Mouse (Mus musculus) C2C12 (cell line): Measurements from ENCODE around the gene Arid4a.

ENCODE experiments used
- CEBPB ChIP-seq: IDR thresholded peaks from one replicate; pipeline ENCODE4 v1.6.1; 2011; ENCODE audit warnings: low read depth, mild to moderate bottlenecking, control low read depth, moderate library complexity
- CTCF ChIP-seq: IDR thresholded peaks from one replicate; pipeline ENCODE4 v1.5.1; 2011; ENCODE audit not compliant: control insufficient read depth, insufficient read depth, insufficient read length
- FOSL1 ChIP-seq: IDR thresholded peaks from one replicate; pipeline ENCODE4 v1.8.0; 2011; ENCODE audit warnings: mild to moderate bottlenecking, low read length; ENCODE audit not compliant: poor library complexity, insufficient read depth, severe bottlenecking
- MAX ChIP-seq: IDR thresholded peaks from one replicate; pipeline ENCODE4 v1.6.1; 2011; ENCODE audit warnings: mild to moderate bottlenecking, control low read depth
- MYOD1 ChIP-seq: IDR thresholded peaks from one replicate; pipeline ENCODE4 v1.6.1; 2011; ENCODE audit warnings: low read depth; ENCODE audit not compliant: control insufficient read depth, insufficient read length
- MYOG ChIP-seq: IDR thresholded peaks from one replicate; pipeline ENCODE4 v1.6.1; 2011; ENCODE audit not compliant: control insufficient read depth, insufficient read length; ENCODE audit errors: extremely low read depth
- USF1 ChIP-seq: IDR thresholded peaks from one replicate; pipeline ENCODE4 v1.6.1; 2011; ENCODE audit warnings: low read depth, mild to moderate bottlenecking, control low read depth, moderate library complexity

DNA sequence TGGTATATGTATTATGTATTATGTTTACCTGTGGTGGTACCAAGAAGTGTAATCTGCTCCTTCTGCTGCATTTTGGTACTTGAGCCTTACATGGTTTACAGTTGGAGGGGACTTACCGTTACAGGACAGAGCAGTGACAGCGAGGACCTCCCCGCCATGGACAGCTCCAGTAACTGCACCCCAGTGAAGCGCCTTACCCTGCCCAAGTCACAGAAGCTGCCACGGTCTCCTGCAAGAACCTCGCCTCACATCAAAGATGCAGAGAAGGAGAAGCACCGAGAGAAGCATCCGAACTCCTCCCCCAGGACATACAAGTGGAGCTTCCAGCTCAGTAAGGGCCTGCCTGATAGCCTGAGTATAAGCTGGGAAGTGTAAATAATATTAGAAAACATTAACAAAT is 70.5 kb downstream of the Arid4a start:
- no peak for TF ChIP-seq CTCF
- TF ChIP-seq MAX = no peak
- TF ChIP-seq USF1 = no peak
- no peak for TF ChIP-seq MYOD1
- no peak for TF ChIP-seq FOSL1
- TF ChIP-seq MYOG = no peak
- TF ChIP-seq CEBPB = no peak
